Mouse (Mus musculus) liver, adult 2 months (tissue): ENCODE measurements around the gene Cfap300.

Experiments
- CTCF ChIP-seq: fragments of 200-500 bp; IDR thresholded peaks from 2 replicates; pipeline ENCODE4 v1.5.1; 2011; ENCODE audit warnings: low read depth, low read length, control low read depth
- POLR2A ChIP-seq: fragments of 200-500 bp; IDR thresholded peaks from 2 replicates; pipeline ENCODE4 v1.6.1; 2011; ENCODE audit warnings: low read length, control low read depth; ENCODE audit not compliant: insufficient read depth; ENCODE audit errors: extremely low read depth

- TF ChIP-seq POLR2A (no peak), CTCF (no peak)
Measured at GRCm38 (mm10) chr9:8035546-8035945, 7.1 kb downstream of the Cfap300 start.
